8 mouse cellular contexts compared by ENCODE assay signal in the genomic region with DNA sequence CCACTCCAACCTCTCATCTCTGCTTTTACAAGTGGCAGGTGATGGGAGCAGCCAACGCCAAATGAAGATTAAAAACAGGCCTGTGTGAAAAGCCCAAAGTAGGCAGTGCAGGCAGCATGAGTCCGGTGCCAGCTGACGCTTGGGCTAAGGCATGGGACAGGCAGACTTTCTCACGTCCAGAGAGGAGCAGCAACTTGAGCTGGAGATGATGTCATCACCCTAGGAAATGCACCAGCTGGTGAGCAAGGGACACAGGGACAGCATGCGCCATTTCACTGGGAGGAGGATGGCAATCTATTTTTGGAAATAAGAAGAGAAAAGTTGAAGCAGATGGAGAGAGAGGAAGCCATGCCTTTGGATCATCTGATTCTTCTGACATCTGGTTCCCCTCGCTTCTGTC. TPM values are rescaled to one million over a fixed set of nuclear protein-coding genes. Genes with fewer than 3 reads are reported as not detected.
DNase-seq lines count a peak whose midpoint lies in the region; ATAC-seq lines count a peak whose summit lies in the region.

No protein-coding gene starts in this region.

- H3K4me1 ChIP-seq in heart, embryonic 11.5 days (ENCODE audit: control insufficient read depth, insufficient read depth, low read length) = peaks cover 8% of the 10 kb centered on the region

- peak overlapping the region; percentile 4; the same call in 1 of the 2 replicates for H3K4me2 ChIP-seq in heart, embryonic 11.5 days

- no peaks in the 10 kb centered on the region for H3K36me3 ChIP-seq in heart, embryonic 11.5 days (ENCODE audit: control insufficient read depth, insufficient read depth, low read length)

- peak; percentile 57 for DNase-seq in cerebellum, adult 11-12 months
- DNase-seq in cerebellum, adult 11 months = no peak
- peak; percentile 90 for DNase-seq in brain, adult 2 months (ENCODE audit: low read depth, low spot score)
- DNase-seq in left cerebral cortex, adult 9 months (ENCODE audit: low spot score in 2 of 2) = peak; percentile 35 to 64
- no peak for DNase-seq in embryo, embryonic 9.5 days (ENCODE audit: extremely low spot score)
- DNase-seq in ovary, postnatal 36 days (ENCODE audit: low spot score) = no peak
- no peak for DNase-seq in urinary bladder, postnatal 10 days (ENCODE audit: low spot score)

- no peaks in the 10 kb centered on the region for H3K9me3 ChIP-seq in heart, embryonic 11.5 days (replicated peaks; ENCODE audit: control insufficient read depth, low read length)

- no peak overlapping the region for H3K4me3 ChIP-seq in heart, embryonic 11.5 days (ENCODE audit: low read depth, low read length)

- ATAC-seq in heart, embryonic 11.5 days (replicated peaks; ENCODE audit: insufficient number of reproducible peaks, low FRiP score, low TSS enrichment) = no peak

- no peak overlapping the region for H3K27ac ChIP-seq in heart, embryonic 11.5 days (ENCODE audit: low read depth, low read length)

- H3K9ac ChIP-seq in heart, embryonic 11.5 days (ENCODE audit: low read depth, low read length) = no peak overlapping the region

- 43% methylated on average over 6 of the region's 6 CpGs for WGBS in heart, embryonic 11.5 days (ENCODE audit: insufficient replicate concordance)

- no peaks in the 10 kb centered on the region for H3K27me3 ChIP-seq in heart, embryonic 11.5 days (ENCODE audit: control insufficient read depth, insufficient read depth, low read length)

RNA-seq across cellular contexts. Expression of gene Ttll11, which starts 51.6 kb away (rescaled TPM):
- 0.34 and 0.79 TPM in 2 replicates for polyA plus RNA-seq in heart, embryonic 11.5 days (2014; fragmentation: Nextera tagmentation; extraction: Ambion mirVana)

Comparison
In these comparisons a context has a peak if more than half of its experiments do, and no peak if none do; other contexts are left out.
1. DNase-seq: peak in cerebellum, adult 11-12 months (single experiment), brain, adult 2 months (single experiment) and left cerebral cortex, adult 9 months (2 of 2); none in cerebellum, adult 11 months (single experiment), embryo, embryonic 9.5 days (single experiment), ovary, postnatal 36 days (single experiment) and urinary bladder, postnatal 10 days (single experiment).